Mouse (Mus musculus): ENCODE measurements at regions not wholly inside any gene's neighbourhood (a gene's known extent, or its start where the extent isn't known, plus 50 kb on each side); places are given as distances from the start of the nearest gene placed in this dataset.

DNA sequence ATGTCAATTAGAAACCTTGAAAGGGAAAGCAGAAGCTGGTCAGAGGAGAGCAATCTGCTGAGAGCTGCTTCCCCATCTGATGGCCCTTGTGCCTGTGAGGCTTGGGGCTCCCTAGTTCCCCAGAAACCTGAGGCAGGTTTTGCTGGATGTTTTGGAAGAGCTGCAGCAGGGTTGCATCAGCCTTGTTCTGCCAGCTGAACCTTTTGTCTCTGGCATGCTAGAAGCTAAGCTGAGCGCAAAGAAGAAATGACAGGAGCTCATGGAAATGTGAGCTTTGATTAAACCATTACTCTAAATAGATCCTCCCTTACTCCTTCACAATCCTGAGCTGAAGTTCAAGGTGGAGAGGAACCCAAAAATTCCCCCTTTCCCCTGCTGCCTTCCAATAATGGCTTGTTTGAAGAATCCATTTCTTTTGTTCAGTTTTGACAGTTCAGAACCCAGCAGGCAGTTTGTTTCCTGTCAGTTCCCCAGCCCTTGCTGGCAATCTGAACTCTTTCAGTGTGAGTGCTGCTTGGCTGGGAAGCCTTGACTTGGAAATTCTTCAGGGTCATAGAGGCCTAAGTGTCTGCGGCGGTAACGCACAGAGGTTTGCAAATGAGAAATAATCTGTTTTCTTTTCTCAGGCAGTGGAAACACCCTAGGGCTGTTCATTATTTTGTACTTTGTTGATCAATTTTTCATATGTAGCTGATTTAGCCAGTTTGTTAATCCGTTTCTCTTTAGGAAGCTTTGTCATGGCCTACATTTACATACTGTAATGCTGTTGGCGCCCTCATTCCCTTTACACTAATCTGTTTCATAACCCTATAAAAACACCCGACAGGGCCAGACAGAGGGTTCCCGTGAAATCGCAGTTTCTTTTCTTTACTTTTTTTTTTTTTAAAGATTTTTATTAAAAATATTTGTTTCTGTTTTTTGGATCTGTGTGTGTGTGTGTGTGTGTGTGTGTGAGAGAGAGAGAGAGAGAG, 493.9 kb downstream of the Otol1 start:
- TF ChIP-seq CTCF (IDR thresholded peaks at IDR 0.05; ENCODE audit: borderline replicate concordance, insufficient read depth, low read depth, low read length), result no peak
- no peak for TF ChIP-seq POLR2A (IDR thresholded peaks at IDR 0.05; ENCODE audit: borderline replicate concordance, insufficient read depth, low read length)
